ENCODE assay signal across 8 mouse cellular contexts in the genomic region with DNA sequence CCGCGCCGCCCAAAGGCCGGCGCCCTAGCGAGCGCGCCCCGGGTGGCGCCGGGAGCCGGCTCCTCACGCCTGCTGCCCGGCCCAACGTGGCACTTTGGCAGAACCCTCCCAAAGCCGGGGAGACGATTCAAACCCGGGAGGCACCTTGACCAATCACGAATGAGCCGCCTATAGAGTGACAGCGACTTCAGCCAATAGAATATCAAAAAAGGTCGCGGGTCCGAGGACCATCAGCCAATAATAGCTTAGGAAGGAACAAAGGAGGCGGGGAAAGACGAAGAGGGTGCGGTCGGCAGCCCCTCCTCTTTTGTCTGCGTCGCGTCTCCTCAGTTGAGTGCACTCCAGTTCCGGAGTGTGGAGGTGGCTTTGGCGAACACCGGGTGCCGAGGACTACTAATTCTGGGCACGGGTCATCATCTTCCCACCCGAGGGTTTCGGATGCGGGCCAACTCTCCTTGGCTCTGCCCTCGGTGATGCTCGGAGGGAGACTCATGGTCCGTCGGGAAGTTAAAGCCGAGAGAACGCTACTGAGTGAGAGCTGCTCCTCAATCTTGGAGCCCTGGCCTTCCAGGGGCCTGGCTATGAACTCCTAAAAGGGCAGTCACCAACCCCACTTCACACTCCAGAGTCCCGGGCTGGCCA. TPM values are rescaled to one million over a fixed set of nuclear protein-coding genes. Genes with fewer than 3 reads are reported as not detected.
DNase-seq lines count a peak whose midpoint lies in the region; ATAC-seq lines count a peak whose summit lies in the region.

Gene Cdr2, minus strand, starts transcription at position 113 of the 642 bp plus-strand sequence.
Gene Mfsd13b, plus strand, starts transcription at position 310 of the 642 bp plus-strand sequence.

- H3K4me2 ChIP-seq in hindbrain, embryonic 12.5 days (replicated peaks), result peak within 1 kb of the TSS; percentile 70

- H3K4me3 ChIP-seq in hindbrain, embryonic 12.5 days, result peak within 1 kb of the TSS; percentile 96

- ATAC-seq in hindbrain, embryonic 12.5 days (ENCODE audit: low FRiP score), result peak; percentile 96

- peak; percentile 97 for DNase-seq in NIH3T3 (ENCODE audit: low read depth)
- peak; percentile 97 to 98 for DNase-seq in cerebellum, postnatal 10 days
- peak; percentile 88 to 95 for DNase-seq in frontal cortex, postnatal 10 days (ENCODE audit: low spot score in 2 of 2)
- DNase-seq in layer of hippocampus, postnatal 14 days (ENCODE audit: low spot score in 2 of 2), result peak; percentile 93 to 98
- DNase-seq in lung, postnatal 14 days, result peak; percentile 96
- DNase-seq in retina, adult 2 months (ENCODE audit: low read depth, low spot score), result peak; percentile 100
- DNase-seq in thymus, postnatal 36 days, result peak; percentile 94 to 95

- peak within 1 kb of the TSS; percentile 78 for H3K27ac ChIP-seq in hindbrain, embryonic 12.5 days

- H3K36me3 ChIP-seq in hindbrain, embryonic 12.5 days, result no peaks in the 10 kb centered on the region

- H3K9me3 ChIP-seq in hindbrain, embryonic 12.5 days (replicated peaks), result no peaks in the 10 kb centered on the region

- H3K27me3 ChIP-seq in hindbrain, embryonic 12.5 days, result no peaks in the 10 kb centered on the region

- H3K4me1 ChIP-seq in hindbrain, embryonic 12.5 days, result peaks cover 27% of the 10 kb centered on the region

- 1% methylated on average over 46 of the region's 46 CpGs for WGBS in hindbrain, embryonic 12.5 days

- peak within 1 kb of the TSS; percentile 85 for H3K9ac ChIP-seq in hindbrain, embryonic 12.5 days

RNA-seq across cellular contexts. Expression of gene Cdr2, which starts in this region (rescaled TPM):
- polyA plus RNA-seq in hindbrain, embryonic 12.5 days (2016; fragmentation: Nextera tagmentation; extraction: Ambion mirVana), result 19.0 and 19.7 TPM in 2 replicates
- total RNA-seq in layer of hippocampus, postnatal 14 days (2021), result 1 to 10 TPM; 3.8 to 4.3 TPM

RNA-seq across cellular contexts. Expression of gene Mfsd13b, which starts in this region (rescaled TPM):
- 0.39 TPM in 1 of 2 replicates, not detected in the other for polyA plus RNA-seq in hindbrain, embryonic 12.5 days (2016; fragmentation: Nextera tagmentation; extraction: Ambion mirVana)
- under 1 TPM; 0.60 to 0.72 TPM for total RNA-seq in layer of hippocampus, postnatal 14 days (2021)

Comparison
In these comparisons a context has a peak if more than half of its experiments do, and no peak if none do; other contexts are left out.
1. Peak in every context shown above with its lines: DNase-seq, ATAC-seq, H3K4me3 ChIP-seq and H3K27ac ChIP-seq.